Mouse (Mus musculus): ENCODE measurements at regions not wholly inside any gene's neighbourhood (a gene's known extent, or its start where the extent isn't known, plus 50 kb on each side); places are given as distances from the start of the nearest gene placed in this dataset.

GRCm38 (mm10) chr12:118415956-118416355, 114.7 kb upstream of the Sp4 start:
- DNase-seq (ENCODE audit: inconsistent ontology term) = no peak

- DNase-seq (ENCODE audit: inconsistent ontology term) = no peak
Observed at GRCm38 (mm10) chr12:118411767-118412430, 110.7 kb upstream of the Sp4 start.

GRCm38 (mm10) chr12:118410917-118411316, 109.7 kb upstream of the Sp4 start:
- DNase-seq (ENCODE audit: inconsistent ontology term) = no peak

- DNase-seq (ENCODE audit: inconsistent ontology term) = no peak
Observed at GRCm38 (mm10) chr12:118405135-118405534, 103.9 kb upstream of the Sp4 start.

- DNase-seq (ENCODE audit: inconsistent ontology term) = peak; percentile 42
Observed at GRCm38 (mm10) chr12:118404171-118404570, 102.9 kb upstream of the Sp4 start.

GRCm38 (mm10) chr12:118403519-118404087, 102.4 kb upstream of the Sp4 start:
- DNase-seq (ENCODE audit: inconsistent ontology term) = no peak

- peak; percentile 18 for DNase-seq (ENCODE audit: inconsistent ontology term)
Observed at GRCm38 (mm10) chr12:118401377-118401776, 100.1 kb upstream of the Sp4 start.

- no peak for DNase-seq (ENCODE audit: inconsistent ontology term)
Observed at GRCm38 (mm10) chr12:118391654-118392053, 90.4 kb upstream of the Sp4 start.

GRCm38 (mm10) chr12:118381013-118381412, 79.8 kb upstream of the Sp4 start:
- DNase-seq (ENCODE audit: inconsistent ontology term) = no peak

GRCm38 (mm10) chr12:118377898-118378297, 76.7 kb upstream of the Sp4 start:
- DNase-seq (ENCODE audit: inconsistent ontology term) = peak; percentile 40

- DNase-seq (ENCODE audit: inconsistent ontology term) = no peak
Observed at GRCm38 (mm10) chr12:118376521-118377493, 75.6 kb upstream of the Sp4 start.

GRCm38 (mm10) chr12:118373250-118373649, 72.0 kb upstream of the Sp4 start:
- no peak for DNase-seq (ENCODE audit: inconsistent ontology term)

GRCm38 (mm10) chr12:118371905-118372304, 70.7 kb upstream of the Sp4 start:
- no peak for DNase-seq (ENCODE audit: inconsistent ontology term)

- DNase-seq (ENCODE audit: inconsistent ontology term) = no peak
Observed at GRCm38 (mm10) chr12:118367307-118368076, 66.3 kb upstream of the Sp4 start.

GRCm38 (mm10) chr12:118352866-118353265, 51.6 kb upstream of the Sp4 start:
- peak; percentile 2 for DNase-seq (ENCODE audit: inconsistent ontology term)

- DNase-seq (ENCODE audit: inconsistent ontology term) = no peak
Observed at GRCm38 (mm10) chr12:118351421-118351820, 50.2 kb upstream of the Sp4 start.

Data from Muller cell, postnatal 12 days (primary cell).